Mouse (Mus musculus) liver, adult (tissue): ENCODE measurements at regions not wholly inside any gene's neighbourhood (a gene's known extent, or its start where the extent isn't known, plus 50 kb on each side); places are given as distances from the start of the nearest gene placed in this dataset.

ENCODE experiments used
- GATA4 ChIP-seq: IDR thresholded peaks from 2 replicates; pipeline ENCODE4 v1.6.1; 2014; ENCODE audit warnings: mild to moderate bottlenecking, low read length; ENCODE audit not compliant: insufficient replicate concordance

DNA sequence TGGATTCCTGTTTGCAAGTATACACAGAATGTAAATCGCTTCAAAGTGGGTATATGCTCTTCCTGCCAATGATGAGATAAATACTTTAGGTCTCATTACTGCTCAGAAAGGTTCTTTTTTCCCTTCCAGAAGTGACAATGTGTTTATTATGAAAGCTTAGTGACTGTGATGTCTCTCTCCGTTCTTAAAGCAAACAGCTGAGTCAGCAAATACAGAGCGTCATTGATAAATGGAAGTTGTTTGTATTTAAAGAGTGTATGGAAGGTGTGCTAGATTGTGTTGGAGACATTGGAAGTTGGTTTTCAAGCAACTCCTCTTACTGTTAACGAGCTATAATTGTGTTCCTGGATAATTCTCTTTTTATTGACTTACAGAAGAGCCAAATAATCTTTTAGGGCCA, 408.0 kb downstream of the Prr30 start:
- no peak for TF ChIP-seq GATA4

GRCm38 (mm10) chr14:100781882-100782281, 418.2 kb downstream of the Prr30 start:
- no peak for TF ChIP-seq GATA4

DNA sequence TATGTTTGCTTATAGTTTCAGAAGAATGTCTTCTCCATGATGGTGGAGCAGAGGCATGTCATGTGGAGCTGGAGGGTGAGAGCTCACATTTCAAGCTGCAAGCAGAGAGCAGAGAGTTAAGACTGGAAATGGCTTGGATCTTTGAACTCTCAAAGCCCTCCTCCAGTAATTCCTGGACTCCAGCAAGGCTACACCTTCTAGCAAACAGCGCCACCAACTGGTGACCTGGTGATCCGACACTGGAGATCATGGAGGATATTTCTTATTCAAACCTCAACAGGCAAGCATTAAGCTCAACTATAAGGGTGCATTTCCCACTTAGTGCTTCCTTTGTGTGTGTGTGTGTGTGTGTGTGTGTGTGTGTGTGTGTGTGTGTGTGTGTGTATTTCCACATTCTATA, 446.2 kb downstream of the Prr30 start:
- no peak for TF ChIP-seq GATA4

DNA sequence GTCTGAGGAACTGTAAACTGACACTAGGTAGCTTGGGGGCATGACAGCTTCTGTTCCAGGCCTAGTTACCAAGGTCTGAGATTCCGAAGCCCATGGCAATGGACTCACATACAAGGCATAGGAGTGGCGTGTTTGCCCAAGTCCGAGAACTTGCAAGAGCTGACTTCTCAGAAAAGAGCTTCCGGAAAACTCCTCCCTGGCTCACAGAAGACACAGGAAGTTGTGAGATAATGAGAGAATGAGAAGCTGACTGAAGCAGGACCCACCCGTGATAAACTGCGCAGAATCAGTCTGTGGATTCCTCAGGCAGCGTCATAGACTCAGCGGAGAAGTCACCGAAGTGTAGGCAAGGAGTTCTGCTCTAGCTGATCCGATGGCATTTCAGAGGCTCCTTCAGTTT, 447.4 kb downstream of the Prr30 start:
- TF ChIP-seq GATA4, result peak; percentile 30; the same call in 1 of the 2 replicates

DNA sequence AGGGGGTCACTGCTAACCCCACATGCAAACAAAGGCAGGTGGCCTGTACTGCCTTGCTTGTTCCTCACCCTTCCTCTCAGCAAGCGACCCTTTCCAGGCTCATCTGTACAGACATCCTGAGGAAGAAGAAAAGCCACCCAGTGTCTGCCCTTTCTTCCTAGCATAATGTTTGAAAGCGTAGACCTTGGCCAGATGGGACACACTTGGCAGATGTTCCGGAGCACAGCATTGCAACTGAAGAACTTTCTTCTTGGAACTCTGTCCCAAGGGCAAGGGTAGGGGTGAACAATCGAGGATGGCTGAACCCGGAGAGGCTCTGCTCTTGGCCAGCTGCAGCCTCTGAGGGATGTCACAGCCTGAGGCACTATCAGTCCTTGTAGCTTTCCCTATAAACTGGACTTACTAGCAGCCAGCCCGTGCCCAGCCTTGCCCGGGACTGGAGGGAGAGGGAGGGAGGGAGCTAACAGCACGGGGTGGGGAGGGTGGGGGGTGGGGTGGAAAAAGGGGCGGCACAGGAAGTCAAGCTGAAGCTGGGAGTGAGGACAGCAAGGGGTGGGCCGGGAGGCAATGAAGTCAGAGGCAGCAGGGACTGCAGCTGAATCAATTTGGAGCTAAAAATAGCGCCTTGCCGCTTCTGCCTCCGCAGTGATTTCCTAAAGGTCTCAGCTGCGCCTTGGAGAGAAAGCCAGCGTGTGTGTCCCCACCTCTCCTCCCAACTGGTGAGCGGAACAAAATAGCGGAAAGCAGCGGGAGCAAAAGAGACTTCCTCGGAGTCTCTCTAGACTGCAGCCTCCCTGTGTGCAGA, 450.2 kb downstream of the Prr30 start:
- no peak; the same call in 1 of the 2 replicates for TF ChIP-seq GATA4

- no peak for TF ChIP-seq GATA4
These were observed 450.8 kb upstream of the Klf12 start for GRCm38 (mm10) chr14:100735276-100735675.

DNA sequence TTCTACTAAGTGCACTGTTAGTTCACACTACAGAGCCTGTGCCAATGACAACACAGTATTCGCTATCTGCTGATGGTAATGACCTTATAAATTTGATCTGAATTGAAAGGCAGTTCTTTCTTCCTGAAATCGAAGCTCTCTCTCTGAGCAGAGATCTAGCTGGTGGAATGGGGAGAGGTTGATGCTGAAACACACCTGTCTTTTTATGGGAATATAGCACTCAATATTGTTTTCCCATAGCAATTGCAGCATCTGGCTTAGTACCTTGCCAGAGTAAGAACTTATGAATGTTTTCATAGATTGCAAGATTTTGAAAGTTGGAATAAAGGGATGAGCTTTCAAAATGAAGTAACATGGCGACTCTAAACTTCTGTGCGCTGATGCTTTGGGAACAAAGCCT, 444.0 kb upstream of the Klf12 start:
- TF ChIP-seq GATA4, result no peak

GRCm38 (mm10) chr14:100727701-100728100, 443.2 kb upstream of the Klf12 start:
- TF ChIP-seq GATA4, result no peak

DNA sequence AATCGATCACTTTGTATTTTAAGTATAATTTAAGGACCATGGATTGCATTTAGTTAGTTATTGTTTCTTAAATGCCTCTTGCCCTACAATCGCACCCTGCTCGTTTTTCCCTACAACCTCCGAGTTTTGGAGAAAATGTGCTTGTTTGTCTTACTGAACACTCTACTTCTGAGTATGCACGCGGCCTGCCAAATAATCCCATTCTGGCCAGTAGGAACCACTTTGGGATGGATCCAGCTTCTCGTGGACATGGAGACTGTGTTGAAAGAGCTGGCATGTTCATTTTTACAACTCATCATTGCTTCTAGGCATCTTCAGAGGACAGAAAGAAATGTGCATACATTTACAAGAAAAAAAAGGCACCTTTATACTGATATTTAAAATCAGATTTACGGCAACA, 440.5 kb upstream of the Klf12 start:
- no peak for TF ChIP-seq GATA4

DNA sequence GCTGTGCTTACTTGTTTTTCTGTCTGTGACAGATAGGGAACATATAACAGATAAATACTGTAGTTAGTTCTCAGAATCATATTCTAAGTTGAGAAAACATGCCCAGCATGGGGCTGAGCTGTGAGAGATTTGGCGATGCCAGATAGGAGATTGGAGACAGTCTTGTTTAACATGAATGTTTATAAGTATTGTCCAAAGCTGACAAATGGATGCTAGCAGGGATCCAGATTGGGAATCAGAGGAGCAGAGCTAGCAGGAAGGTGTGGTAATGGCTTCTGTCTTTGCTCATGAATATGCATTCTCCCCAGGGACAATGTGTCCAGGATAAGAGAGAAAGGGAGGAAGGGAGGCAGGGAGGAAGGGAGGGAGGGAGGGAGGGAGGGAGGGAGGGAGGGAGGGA, 436.2 kb upstream of the Klf12 start:
- TF ChIP-seq GATA4, result no peak

DNA sequence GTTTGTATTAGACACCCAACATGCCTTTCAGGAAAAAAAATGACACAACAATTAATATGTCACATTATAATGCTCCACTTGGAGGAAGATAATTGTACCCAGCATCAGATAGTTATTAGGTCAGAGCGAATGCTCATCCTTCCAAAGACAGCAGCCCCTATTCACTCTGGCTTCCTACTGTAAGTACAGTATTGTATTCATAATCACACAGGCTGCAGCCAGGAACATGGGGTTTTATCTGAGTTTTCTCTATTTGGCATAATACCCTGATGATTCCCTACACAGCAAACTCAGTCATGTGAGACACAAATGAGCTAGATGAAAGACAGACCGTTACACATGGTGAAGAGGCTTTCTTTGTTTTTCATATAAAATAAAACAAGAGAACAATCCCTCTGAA, 430.5 kb upstream of the Klf12 start:
- TF ChIP-seq GATA4, result no peak

GRCm38 (mm10) chr14:100713999-100714471, 429.6 kb upstream of the Klf12 start:
- no peak for TF ChIP-seq GATA4

DNA sequence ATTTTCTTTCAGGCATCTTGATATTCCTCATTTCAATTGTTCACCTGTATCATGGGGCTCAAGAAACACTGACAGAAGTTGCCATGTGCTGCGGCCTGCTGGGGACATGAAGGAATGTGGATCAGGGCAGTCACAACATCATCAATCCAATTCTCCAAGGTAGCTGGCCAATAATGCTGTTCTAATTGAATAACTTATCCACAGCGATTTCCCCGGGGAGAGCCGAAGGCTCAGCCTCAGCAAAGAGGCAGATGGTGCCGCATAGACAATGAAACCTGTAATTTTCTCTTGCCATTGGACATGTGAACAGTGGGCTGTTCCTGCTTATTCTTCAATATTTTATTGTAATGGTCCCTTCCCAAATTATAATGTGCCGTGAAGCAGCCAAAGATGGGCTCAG, 429.1 kb upstream of the Klf12 start:
- TF ChIP-seq GATA4, result no peak

GRCm38 (mm10) chr14:100665361-100665955, 381.0 kb upstream of the Klf12 start:
- no peak for TF ChIP-seq GATA4

DNA sequence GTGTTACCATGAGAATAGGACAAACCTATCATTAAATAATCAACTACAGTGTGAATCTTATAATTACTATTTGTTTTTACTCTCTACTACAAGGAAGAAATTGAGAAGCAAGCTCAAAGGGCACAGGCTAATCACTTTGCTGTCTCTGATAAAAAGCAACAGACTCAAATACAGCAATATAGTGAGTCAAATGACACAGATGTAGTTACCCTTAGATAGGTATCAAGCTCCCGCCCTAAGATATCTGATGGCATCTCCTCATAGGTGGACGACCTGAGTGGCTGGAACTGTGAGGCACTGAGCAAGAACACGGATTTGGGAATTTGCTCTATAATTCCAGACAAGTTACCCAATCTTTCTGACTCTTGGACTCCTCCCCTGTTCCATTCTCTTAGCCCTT, 379.7 kb upstream of the Klf12 start:
- no peak for TF ChIP-seq GATA4

GRCm38 (mm10) chr14:100642076-100642475, 357.6 kb upstream of the Klf12 start:
- no peak for TF ChIP-seq GATA4
